Mouse (Mus musculus): ENCODE measurements around the gene Map6.

GRCm38 (mm10) chr7:99295104-99295503 is 27.9 kb downstream of the Map6 start:
- TF ChIP-seq POLR2A (IDR thresholded peaks at IDR 0.05; ENCODE audit: insufficient read length, low read depth) = no peak
- peak in 2 of 3 experiments; percentile 59 to 84 for TF ChIP-seq MYOD1 (IDR thresholded peaks at IDR 0.05; ENCODE audit: control insufficient read depth in 1 of 3, insufficient read length in 2 of 3, low read depth in 2 of 3)
- no peak for TF ChIP-seq TCF3 (IDR thresholded peaks at IDR 0.05; ENCODE audit: insufficient read length, low read depth)
- peak; percentile 41 for TF ChIP-seq SRF (IDR thresholded peaks at IDR 0.05; ENCODE audit: control insufficient read depth, insufficient read length, low read depth)

All from myocyte (in vitro differentiated cells).